ENCODE assay signal across 13 mouse cellular contexts in genomic region chr14:74918521-74919103, GRCm38 (mm10). TPM values are rescaled to one million over a fixed set of nuclear protein-coding genes. Genes with fewer than 3 reads are reported as not detected.
DNase-seq lines count a peak whose midpoint lies in the region; ATAC-seq and TF ChIP-seq lines count a peak whose summit lies in the region.
"Had no signal": no experiment of that assay in that cellular context is flagged by ENCODE, and none has a peak within 500 bp of the region (broad histone marks: within the 10 kb centered on the region; RNA-seq: fewer than 3 reads in every experiment).

No protein-coding gene starts in this region.

- peak overlapping the region; percentile 9; the same call in 1 of the 2 replicates for H3K9ac ChIP-seq in heart, embryonic 14.5 days (ENCODE audit: low read length)
- no peak overlapping the region for H3K9ac ChIP-seq in heart, embryonic 12.5 days
- no peak overlapping the region for H3K9ac ChIP-seq in hindbrain, embryonic 12.5 days
- H3K9ac ChIP-seq: embryonic facial prominence, embryonic 15.5 days; forebrain, postnatal 0 days had no signal

- H3K9me3 ChIP-seq in heart, embryonic 14.5 days (ENCODE audit: control insufficient read depth, low read length), result no peaks in the 10 kb centered on the region
- H3K9me3 ChIP-seq in heart, embryonic 12.5 days (replicated peaks), result no peaks in the 10 kb centered on the region
- H3K9me3 ChIP-seq in hindbrain, embryonic 12.5 days (replicated peaks), result no peaks in the 10 kb centered on the region
- H3K9me3 ChIP-seq: embryonic facial prominence, embryonic 15.5 days had no signal

- no peak for TF ChIP-seq POLR2A in myocyte (IDR thresholded peaks at IDR 0.05; ENCODE audit: insufficient read length, low read depth)

- H3K4me3 ChIP-seq in heart, embryonic 14.5 days (ENCODE audit: control insufficient read depth in 1 of 2, insufficient read depth in 1 of 2, low read depth in 1 of 2, low read length in 2 of 2), result no peak overlapping the region
- no peak overlapping the region for H3K4me3 ChIP-seq in heart, embryonic 12.5 days
- no peak overlapping the region for H3K4me3 ChIP-seq in myocyte
- H3K4me3 ChIP-seq in hindbrain, embryonic 12.5 days, result no peak overlapping the region
- H3K4me3 ChIP-seq: embryonic facial prominence, embryonic 15.5 days had no signal

- no peaks in the 10 kb centered on the region for H3K27me3 ChIP-seq in heart, embryonic 14.5 days (ENCODE audit: control insufficient read depth, insufficient read depth, low read length)
- H3K27me3 ChIP-seq in heart, embryonic 12.5 days (replicated peaks), result no peaks in the 10 kb centered on the region
- no peaks in the 10 kb centered on the region for H3K27me3 ChIP-seq in myocyte (ENCODE audit: control insufficient read depth, insufficient read depth, insufficient read length)
- no peaks in the 10 kb centered on the region for H3K27me3 ChIP-seq in hindbrain, embryonic 12.5 days
- H3K27me3 ChIP-seq: embryonic facial prominence, embryonic 15.5 days had no signal

- no peak for ATAC-seq in heart, embryonic 14.5 days (ENCODE audit: insufficient number of reproducible peaks, insufficient read depth, low FRiP score, low read depth)
- no peak for ATAC-seq in heart, embryonic 12.5 days (ENCODE audit: insufficient number of reproducible peaks, low FRiP score)
- no peak for ATAC-seq in hindbrain, embryonic 12.5 days (ENCODE audit: low FRiP score)
- ATAC-seq: forebrain, postnatal 0 days had no signal

- 62% methylated on average over 5 of the region's 5 CpGs for WGBS in heart, embryonic 14.5 days
- WGBS in heart, embryonic 12.5 days, result 75% methylated on average over 5 of the region's 5 CpGs
- 83% methylated on average over 5 of the region's 5 CpGs for WGBS in hindbrain, embryonic 12.5 days

- H3K4me2 ChIP-seq in heart, embryonic 14.5 days (ENCODE audit: low read length), result peak overlapping the region; percentile 30; the same call in 1 of the 2 replicates
- H3K4me2 ChIP-seq in heart, embryonic 12.5 days, result no peak overlapping the region
- H3K4me2 ChIP-seq in myocyte (ENCODE audit: low read depth), result peak overlapping the region; percentile 31
- H3K4me2 ChIP-seq in hindbrain, embryonic 12.5 days (replicated peaks), result no peak overlapping the region
- H3K4me2 ChIP-seq: embryonic facial prominence, embryonic 15.5 days had no signal

- no peak overlapping the region for H3K27ac ChIP-seq in heart, embryonic 14.5 days (replicated peaks in 1 of 2; ENCODE audit: control insufficient read depth in 1 of 2, insufficient read depth in 1 of 2, low read depth in 2 of 2, low read length in 2 of 2)
- H3K27ac ChIP-seq in heart, embryonic 12.5 days (ENCODE audit: poor library complexity, severe bottlenecking), result no peak overlapping the region
- no peak overlapping the region for H3K27ac ChIP-seq in hindbrain, embryonic 12.5 days
- H3K27ac ChIP-seq: embryonic facial prominence, embryonic 15.5 days had no signal

- DNase-seq in A20 (ENCODE audit: low read depth, low spot score), result peak; percentile 79
- DNase-seq in Muller cell, postnatal 12 days (ENCODE audit: inconsistent ontology term), result peak; percentile 58
- DNase-seq in right cerebral cortex, postnatal 25 days, result no peak
- DNase-seq in ovary, postnatal 36 days (ENCODE audit: low spot score), result no peak
- DNase-seq: cerebellum, postnatal 25 days; forebrain, postnatal 0 days; heart, adult 18-20 months; kidney, postnatal 36 days had no signal

- H3K36me3 ChIP-seq in heart, embryonic 14.5 days (ENCODE audit: control insufficient read depth, insufficient read depth, low read length), result 0 out of 2 replicates have a peak, but pooled peaks cover 3% of the 10 kb centered on the region
- H3K36me3 ChIP-seq in heart, embryonic 12.5 days, result peaks cover 8% of the 10 kb centered on the region; the same call in 1 of the 2 replicates
- no peaks in the 10 kb centered on the region for H3K36me3 ChIP-seq in myocyte (ENCODE audit: control insufficient read depth, insufficient read depth)
- H3K36me3 ChIP-seq in hindbrain, embryonic 12.5 days, result no peaks in the 10 kb centered on the region
- H3K36me3 ChIP-seq: embryonic facial prominence, embryonic 15.5 days had no signal

- H3ac ChIP-seq in myocyte (ENCODE audit: control insufficient read depth, insufficient read length), result no peak overlapping the region

- peaks cover 18 to 38% of the 10 kb centered on the region in 2 experiments for H3K4me1 ChIP-seq in heart, embryonic 14.5 days (ENCODE audit: control insufficient read depth in 2 of 2, insufficient read depth in 2 of 2, low read length in 2 of 2)
- peaks cover 62% of the 10 kb centered on the region for H3K4me1 ChIP-seq in heart, embryonic 12.5 days (replicated peaks)
- H3K4me1 ChIP-seq in hindbrain, embryonic 12.5 days, result peaks cover 7% of the 10 kb centered on the region; the same call in 1 of the 2 replicates

- peaks cover 61% of the 10 kb centered on the region for H3K79me2 ChIP-seq in myocyte (ENCODE audit: control insufficient read depth, insufficient read depth)

TF ChIP-seq in myocyte, 11 proteins besides CTCF, POLR2A, EP300 and RAD21:
- TF ChIP-seq MYOD1 (IDR thresholded peaks at IDR 0.05; ENCODE audit: control insufficient read depth in 1 of 3, insufficient read length in 2 of 3, low read depth in 2 of 3), result no peak
- TF ChIP-seq REST (IDR thresholded peaks at IDR 0.05; ENCODE audit: insufficient read depth, insufficient read length), result no peak

RNA-seq across cellular contexts. Expression of gene Lrch1, which starts 29.1 kb away (rescaled TPM):
- polyA plus RNA-seq in heart, embryonic 14.5 days (2014; fragmentation: Nextera tagmentation; extraction: Ambion mirVana), result 11.4 and 16.3 TPM in 2 replicates
- polyA plus RNA-seq in heart, embryonic 12.5 days (2016; fragmentation: Nextera tagmentation; extraction: Ambion mirVana), result 16.2 and 16.6 TPM in 2 replicates
- polyA plus RNA-seq in myocyte (2012; fragmentation: generic; extraction: Trizol), result 9.9 TPM
- 13.3 and 23.4 TPM in 2 replicates for polyA plus RNA-seq in hindbrain, embryonic 12.5 days (2016; fragmentation: Nextera tagmentation; extraction: Ambion mirVana)

Comparison
In these comparisons a context has a peak if more than half of its experiments do, and no peak if none do; other contexts are left out.
1. H3K4me2 ChIP-seq: peak in heart, embryonic 14.5 days (single experiment) and myocyte (single experiment); none in heart, embryonic 12.5 days (single experiment) and hindbrain, embryonic 12.5 days (single experiment).
2. DNase-seq: peak in A20 (single experiment) and Muller cell, postnatal 12 days (single experiment); none in right cerebral cortex, postnatal 25 days (single experiment) and ovary, postnatal 36 days (single experiment).